Mouse (Mus musculus) testis, adult 2 months (tissue): Measurements from ENCODE around the gene Pccb. TPM values are rescaled to one million over a fixed set of nuclear protein-coding genes. Genes with fewer than 3 reads are reported as not detected.

ENCODE experiments used
- H3K27ac ChIP-seq: fragments of 200-500 bp; 2 replicates; pipeline ENCODE4 v1.5.1; 2012; ENCODE audit warnings: low read depth, low read length; ENCODE audit not compliant: control insufficient read depth, insufficient read depth
- H3K27me3 ChIP-seq: fragments of 200-500 bp; 2 replicates; pipeline ENCODE4 v1.6.1; 2012; ENCODE audit warnings: mild to moderate bottlenecking, low read length, moderate library complexity; ENCODE audit not compliant: control insufficient read depth, insufficient read depth
- H3K36me3 ChIP-seq: fragments of 200-500 bp; 2 replicates; pipeline ENCODE4 v1.6.1; 2012; ENCODE audit warnings: mild to moderate bottlenecking, low read length; ENCODE audit not compliant: control insufficient read depth, insufficient read depth
- H3K4me1 ChIP-seq: fragments of 200-500 bp; 2 replicates; pipeline ENCODE4 v1.6.1; 2012; ENCODE audit warnings: low read length; ENCODE audit not compliant: control insufficient read depth, insufficient read depth
- H3K4me3 ChIP-seq: fragments of 200-500 bp; 2 replicates; pipeline ENCODE4 v1.5.1; 2012; ENCODE audit warnings: low read depth, mild to moderate bottlenecking, low read length, moderate library complexity, mixed read lengths; ENCODE audit not compliant: control insufficient read depth
- CTCF ChIP-seq: fragments of 200-500 bp; IDR thresholded peaks from 2 replicates; pipeline ENCODE4 v1.5.1; 2012; ENCODE audit warnings: low read depth, mild to moderate bottlenecking, inconsistent platforms, low read length, moderate library complexity; ENCODE audit not compliant: control insufficient read depth, insufficient read depth, insufficient replicate concordance
- POLR2A ChIP-seq: fragments of 200-500 bp; IDR thresholded peaks from 2 replicates; pipeline ENCODE4 v1.6.1; 2012; ENCODE audit warnings: low read depth, mild to moderate bottlenecking, inconsistent platforms, low read length, moderate library complexity; ENCODE audit not compliant: control insufficient read depth
- polyA plus RNA-seq: library from polyadenylated mRNA; depleted of rRNA; stranded (reverse); fragments of >200 nt; gene quantifications from 2 replicates; pipeline ENCODE4 v1.2.3, GENCODE M21; 2012

Pccb gene
- polyA plus RNA-seq, 1 experiment: 14.1 TPM

DNA sequence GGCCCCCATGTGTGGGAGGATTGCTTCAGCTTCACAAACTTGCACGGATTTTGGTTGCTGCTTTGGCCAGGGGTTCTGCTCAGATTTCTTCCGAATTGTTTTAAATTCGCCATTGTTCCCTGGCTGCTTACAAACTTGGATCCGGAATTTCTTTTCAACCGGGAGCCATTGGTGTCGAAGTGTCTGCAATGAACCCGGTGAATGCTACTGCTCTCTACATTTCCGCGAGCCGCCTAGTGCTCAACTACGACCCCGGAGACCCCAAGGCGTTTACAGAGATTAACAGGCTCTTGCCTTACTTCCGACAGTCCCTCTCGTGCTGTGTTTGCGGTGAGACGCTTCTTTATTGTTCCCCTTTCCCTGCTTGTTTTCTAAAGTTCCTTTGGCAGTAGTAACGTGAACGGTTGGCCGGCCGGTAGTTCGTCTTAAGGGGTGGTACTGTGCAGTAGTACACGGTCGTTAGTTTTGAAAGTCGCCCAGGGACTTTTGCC, 40.4 kb upstream of the Pccb start:
- TF ChIP-seq CTCF (no peak), POLR2A (no peak)
- peak overlapping the region; percentile 100 for H3K27ac ChIP-seq
- H3K4me3 ChIP-seq: peak overlapping the region; percentile 99
- H3K4me1 ChIP-seq: peaks cover 10% of the 10 kb centered on the region
- H3K36me3 ChIP-seq: peaks cover 8% of the 10 kb centered on the region
- no peaks in the 10 kb centered on the region for H3K27me3 ChIP-seq

DNA sequence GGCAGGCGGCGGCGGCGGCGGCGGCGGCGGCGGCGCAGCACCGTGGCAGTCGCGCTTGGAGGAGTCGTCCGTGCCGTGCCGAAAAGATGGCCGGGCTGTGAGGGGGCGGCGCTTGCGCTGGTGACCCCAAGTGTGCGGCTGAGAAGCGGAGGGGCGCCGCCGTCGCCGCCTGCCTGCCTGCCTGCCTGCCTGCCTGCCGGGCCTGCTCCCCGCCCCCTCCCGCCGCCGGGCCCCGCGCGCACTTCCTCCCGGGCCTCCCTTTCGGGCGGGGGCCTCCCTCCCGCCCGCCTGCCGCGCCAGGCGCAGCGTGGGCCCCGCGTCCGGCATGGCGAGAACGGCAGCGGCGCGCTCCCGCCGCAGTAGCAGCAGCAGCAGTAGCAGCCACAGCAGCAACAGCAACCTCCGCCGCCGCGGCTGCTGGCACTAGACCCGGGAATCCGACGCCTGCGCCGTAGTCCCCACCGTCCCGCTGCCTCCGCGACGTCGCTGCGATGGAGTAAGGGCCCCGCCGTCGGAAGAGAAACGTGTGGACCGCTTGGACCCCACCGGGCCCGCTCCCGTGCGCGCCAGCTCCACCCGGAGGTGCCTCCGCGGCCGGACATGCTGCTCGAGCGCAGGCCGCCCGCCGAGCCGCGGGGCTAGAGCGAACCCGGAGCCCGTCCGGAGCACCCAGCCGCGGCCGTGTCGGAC, 39.8 kb upstream of the Pccb start:
- Histone ChIP-seq H3K27ac (peak overlapping the region; percentile 100), H3K36me3 (peaks cover 8% of the 10 kb centered on the region), H3K4me1 (peaks cover 10% of the 10 kb centered on the region), H3K4me3 (peak overlapping the region; percentile 99), H3K27me3 (no peaks in the 10 kb centered on the region)
- TF ChIP-seq CTCF (no peak), POLR2A (no peak)

DNA sequence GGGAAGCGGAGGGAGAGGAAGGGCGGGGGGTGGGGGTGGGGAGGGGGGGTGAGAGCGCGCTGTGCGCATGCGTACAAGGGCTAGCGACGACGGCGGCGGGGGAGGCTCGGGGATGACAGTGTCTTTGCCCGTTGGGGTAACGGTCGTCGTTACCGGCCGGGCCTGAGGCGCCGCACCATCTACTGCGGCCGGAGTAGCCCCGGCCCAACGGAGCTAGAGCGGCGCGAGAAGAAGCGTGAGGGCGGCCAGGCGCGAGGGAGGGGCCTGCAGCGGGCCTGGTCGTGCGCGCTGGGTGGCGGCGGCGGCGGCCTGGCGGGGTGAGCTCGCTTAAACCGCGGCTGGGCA, 39.3 kb upstream of the Pccb start, which contains the start of gene Msl2:
Msl2 (plus strand) TSS at position 115 of the 345 bp plus-strand sequence.
- TF ChIP-seq POLR2A (peak; percentile 64; the same call in 1 of the 2 replicates), CTCF (no peak)
- H3K36me3 ChIP-seq: peaks cover 8% of the 10 kb centered on the region
- H3K4me1 ChIP-seq: peaks cover 10% of the 10 kb centered on the region
- no peaks in the 10 kb centered on the region for H3K27me3 ChIP-seq
- H3K4me3 ChIP-seq: peak within 1 kb of the TSS; percentile 99
- H3K27ac ChIP-seq: peak within 1 kb of the TSS; percentile 100

DNA sequence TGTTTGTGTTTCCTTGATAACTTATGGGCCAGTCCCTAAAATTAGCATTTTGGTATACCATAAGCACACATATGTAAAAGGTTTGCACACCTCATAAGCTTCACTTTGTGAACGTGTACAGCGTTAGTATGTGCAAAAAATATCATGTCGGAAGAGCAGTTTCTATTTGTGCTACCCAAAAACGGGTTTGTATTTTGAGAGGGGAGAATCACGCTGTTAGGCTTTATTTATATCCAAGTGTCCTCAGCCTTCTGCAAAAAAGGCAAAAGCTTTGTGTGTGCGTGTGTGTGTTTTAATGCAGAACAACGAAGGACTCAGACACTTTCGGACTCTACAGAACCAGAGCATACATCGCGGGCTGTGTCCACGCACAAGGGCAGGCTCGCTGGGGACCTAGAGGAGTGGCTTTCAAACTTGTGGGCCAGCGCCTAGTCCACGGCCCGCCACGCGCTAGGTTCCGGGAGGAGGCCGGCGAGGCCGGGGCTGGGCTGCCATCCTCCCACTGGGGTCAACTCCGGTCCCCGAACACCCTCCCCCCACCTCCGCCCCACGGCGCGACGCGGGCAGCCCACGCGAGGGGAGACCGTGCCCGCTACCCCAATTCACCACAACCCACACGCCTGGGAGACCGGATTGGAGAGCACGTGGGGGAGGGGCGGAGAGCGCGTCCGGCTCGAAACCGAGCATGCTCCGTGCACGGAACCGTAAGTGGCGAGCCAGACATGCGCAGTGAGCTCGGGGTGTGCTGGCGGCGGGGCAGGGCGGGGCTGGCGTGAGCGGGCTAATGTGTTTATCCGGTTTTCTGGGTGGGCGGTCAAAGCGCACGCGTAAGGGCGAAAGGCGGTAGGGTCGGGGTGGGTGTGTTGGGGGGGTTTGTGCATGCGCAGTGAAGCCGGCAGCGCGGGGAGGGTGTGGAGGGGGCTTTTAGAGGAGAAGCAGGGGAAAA, 38.6 kb upstream of the Pccb start:
- Histone ChIP-seq H3K27me3 (no peaks in the 10 kb centered on the region), H3K27ac (peak overlapping the region; percentile 91), H3K4me1 (peaks cover 7% of the 10 kb centered on the region), H3K36me3 (peaks cover 8% of the 10 kb centered on the region), H3K4me3 (peak overlapping the region; percentile 99)
- peak; percentile 78 for TF ChIP-seq POLR2A
- no peak for TF ChIP-seq CTCF

DNA sequence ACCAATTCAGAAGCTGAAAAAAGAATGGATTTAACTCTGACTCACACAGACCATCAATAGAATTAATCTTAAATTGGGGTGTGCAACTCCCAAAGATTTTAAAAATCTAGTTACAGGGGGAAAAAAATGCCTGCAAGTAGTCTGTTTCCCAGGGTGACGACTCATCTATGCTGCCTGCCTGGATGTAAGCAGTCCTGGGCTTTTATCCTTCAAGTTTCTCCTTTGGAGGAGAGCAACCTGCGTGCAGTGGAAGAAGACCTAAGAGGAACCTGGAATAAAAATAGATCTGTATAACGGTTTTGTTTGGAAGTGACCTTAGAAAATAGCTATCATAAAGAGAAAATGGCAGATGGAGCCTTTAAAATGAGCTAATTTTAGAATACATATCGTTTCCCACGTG, 37.8 kb upstream of the Pccb start:
- H3K4me1 ChIP-seq: peaks cover 7% of the 10 kb centered on the region
- TF ChIP-seq CTCF (no peak), POLR2A (no peak)
- H3K27ac ChIP-seq: no peak overlapping the region
- H3K27me3 ChIP-seq: no peaks in the 10 kb centered on the region
- peaks cover 8% of the 10 kb centered on the region for H3K36me3 ChIP-seq
- no peak overlapping the region for H3K4me3 ChIP-seq

DNA sequence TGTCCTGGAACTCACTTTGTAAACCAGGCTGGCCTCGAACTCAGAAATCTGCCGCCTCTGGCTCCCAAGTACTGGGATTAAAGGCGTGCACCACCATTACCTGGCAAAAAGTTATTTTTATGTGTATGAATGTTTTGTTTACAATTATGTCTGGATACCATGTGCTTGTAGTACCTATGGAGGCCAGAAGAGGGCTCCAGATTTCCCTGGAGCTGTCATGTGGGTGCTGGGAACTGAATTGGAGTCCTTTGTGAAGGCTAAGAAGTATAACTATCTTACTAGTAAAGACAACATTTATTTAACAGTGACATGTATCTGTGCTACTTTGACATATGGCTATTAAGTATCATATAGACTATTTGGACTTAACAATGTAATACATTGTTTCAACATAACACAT, 35.1 kb upstream of the Pccb start:
- no peak overlapping the region for H3K27ac ChIP-seq
- no peaks in the 10 kb centered on the region for H3K36me3 ChIP-seq
- H3K4me1 ChIP-seq: peaks cover 3% of the 10 kb centered on the region
- no peak for TF ChIP-seq CTCF
- no peak for TF ChIP-seq POLR2A
- H3K4me3 ChIP-seq: no peak overlapping the region
- no peaks in the 10 kb centered on the region for H3K27me3 ChIP-seq

DNA sequence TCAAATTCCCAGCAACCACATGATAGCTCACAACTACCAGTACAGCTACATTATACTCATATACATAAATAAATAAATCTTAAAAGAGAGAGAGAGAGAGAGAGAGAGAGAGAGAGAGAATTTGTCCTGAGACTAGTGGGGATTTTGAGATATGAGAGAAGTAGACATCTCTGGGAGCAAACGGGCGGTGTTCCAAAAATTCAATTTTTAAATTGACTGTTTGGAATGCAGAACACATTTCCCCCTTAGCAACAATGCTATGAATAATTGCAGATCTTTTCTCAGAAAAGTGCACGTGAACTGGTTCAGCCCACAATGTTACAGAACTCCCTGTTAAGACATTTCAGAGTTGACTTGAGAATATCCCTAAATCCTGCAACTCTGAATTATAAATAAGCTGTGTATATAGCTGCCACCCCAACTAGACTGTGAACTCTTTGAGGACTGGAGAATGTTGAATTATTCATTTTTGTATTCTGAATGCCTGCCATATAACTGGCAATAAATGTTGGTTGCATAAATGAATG, 30.4 kb upstream of the Pccb start:
- no peak for TF ChIP-seq POLR2A
- no peak for TF ChIP-seq CTCF

More for the DNA sequence above, 30.4 kb upstream of the Pccb start:
- Histone ChIP-seq H3K36me3 (no peaks in the 10 kb centered on the region), H3K4me3 (no peak overlapping the region), H3K27me3 (no peaks in the 10 kb centered on the region), H3K27ac (no peak overlapping the region), H3K4me1 (peaks cover 2% of the 10 kb centered on the region)
